Mouse (Mus musculus) embryonic facial prominence, embryonic 12.5 days (tissue): ENCODE measurements around the gene Rnf151. TPM values are rescaled to one million over a fixed set of nuclear protein-coding genes. Genes with fewer than 3 reads are reported as not detected.
"Not testable (repeated sequence)": the region's sequence is repeated elsewhere in the genome, so short reads cannot be mapped to it uniquely, and the experiment has no call there.

Source experiments
- ATAC-seq: fragments of 200-750 bp; cut with Nextera tagmentation; 2 replicates; pipeline ENCODE4 v1.8.0; 2017; ENCODE audit not compliant: insufficient number of reproducible peaks, insufficient read depth, low FRiP score, low TSS enrichment
- H3K27ac ChIP-seq: fragments of 300-500 bp; sonication (generic); 2 replicates; pipeline ENCODE4 v1.5.1; 2016; ENCODE audit warnings: mild to moderate bottlenecking
- H3K27me3 ChIP-seq: fragments of 300-500 bp; sonication (generic); 2 replicates; pipeline ENCODE4 v1.6.1; 2016; ENCODE audit warnings: mild to moderate bottlenecking, moderate library complexity
- H3K36me3 ChIP-seq: fragments of 300-500 bp; sonication (generic); 2 replicates; pipeline ENCODE4 v1.6.1; 2016; ENCODE audit warnings: mild to moderate bottlenecking
- H3K4me1 ChIP-seq: fragments of 300-500 bp; sonication (generic); 2 replicates; pipeline ENCODE4 v1.6.1; 2016
- H3K4me2 ChIP-seq: fragments of 300-500 bp; sonication (generic); replicated peaks from 2 replicates; pipeline ENCODE4 v1.6.1; 2016; ENCODE audit warnings: mild to moderate bottlenecking, moderate library complexity
- H3K4me3 ChIP-seq: fragments of 300-500 bp; sonication (generic); 2 replicates; pipeline ENCODE4 v1.5.1; 2016; ENCODE audit warnings: mild to moderate bottlenecking
- H3K9ac ChIP-seq: fragments of 300-500 bp; sonication (generic); 2 replicates; pipeline ENCODE4 v1.6.1; 2016; ENCODE audit warnings: mild to moderate bottlenecking, moderate library complexity
- H3K9me3 ChIP-seq: fragments of 300-500 bp; sonication (generic); 2 replicates; pipeline ENCODE4 v1.6.1; 2016; ENCODE audit warnings: mild to moderate bottlenecking, moderate library complexity
- WGBS: fragments of 180-500 bp; shearing (Covaris S2); methylation state at CpG from one replicate; pipeline ENCODE4 v1.1.7; 2016; 5-methylcytosine and 5-hydroxymethylcytosine counted together
- polyA plus RNA-seq: library from polyadenylated mRNA; unstranded; fragments of >200 nt; fragmentation: Nextera tagmentation; extraction: Ambion mirVana; gene quantifications from 2 replicates; pipeline ENCODE4 v1.2.1, GENCODE M21; 2016

Gene Rnf151
- polyA plus RNA-seq, 1 experiment from 2014 or later: 0.22 TPM

GRCm38 (mm10) chr17:24719494-24720222, 1.8 kb upstream of the Rnf151 start:
- Histone ChIP-seq H3K4me2 (peak overlapping the region; percentile 85), H3K4me3 (peak overlapping the region; percentile 84), H3K36me3 (peaks cover 45% of the 10 kb centered on the region), H3K27ac (peak overlapping the region; percentile 89), H3K4me1 (peaks cover 29% of the 10 kb centered on the region), H3K9ac (peak overlapping the region; percentile 88), H3K27me3 (no peaks in the 10 kb centered on the region), H3K9me3 (no peaks in the 10 kb centered on the region)
- under 1% methylated on average over 61 of the region's 61 CpGs for WGBS
- ATAC-seq: peak; percentile 98

GRCm38 (mm10) chr17:24718938-24719337, 1.1 kb upstream of the Rnf151 start:
- not testable (repeated sequence) for H3K27me3 ChIP-seq
- H3K36me3 ChIP-seq: peaks cover 45% of the 10 kb centered on the region
- 63% methylated on average over 5 of the region's 5 CpGs for WGBS

DNA sequence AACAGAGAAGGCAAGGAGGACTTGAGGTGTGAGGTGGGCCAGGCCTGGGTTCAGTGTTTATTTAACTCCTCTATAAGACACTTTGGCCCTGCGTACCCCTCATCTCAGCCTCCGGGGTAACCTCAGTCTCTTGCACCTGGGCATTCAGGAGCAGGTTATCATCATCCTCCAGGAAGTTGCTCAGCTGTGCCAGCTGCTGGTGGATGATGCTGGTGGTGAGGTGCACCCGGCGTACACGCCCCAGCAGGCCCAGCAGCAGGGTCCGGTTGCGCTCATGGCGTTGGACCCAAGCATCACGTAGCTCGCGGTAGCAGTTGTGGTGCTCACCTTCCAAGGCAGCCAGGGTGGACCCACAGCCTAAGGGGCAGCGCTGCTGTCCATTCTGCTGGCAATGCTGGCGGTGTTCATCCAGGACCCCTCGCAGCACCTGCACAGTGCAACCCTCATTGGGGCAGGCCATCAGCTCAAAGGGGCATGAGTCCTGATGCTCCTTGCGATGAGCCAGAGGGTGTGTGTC, 1.6 kb downstream of the Rnf151 start:
- Histone ChIP-seq H3K9me3 (no peaks in the 10 kb centered on the region), H3K27me3 (no peaks in the 10 kb centered on the region), H3K4me3 (no peak overlapping the region), H3K4me2 (no peak overlapping the region), H3K9ac (no peak overlapping the region), H3K4me1 (peaks cover 9% of the 10 kb centered on the region), H3K27ac (no peak overlapping the region), H3K36me3 (peaks cover 31% of the 10 kb centered on the region)
- ATAC-seq: no peak
- WGBS: 97% methylated on average over 15 of the region's 15 CpGs

More at GRCm38 (mm10) chr17:24718938-24719337, 1.1 kb upstream of the Rnf151 start:
- Histone ChIP-seq H3K4me3 (peak overlapping the region; percentile 84), H3K9ac (peak overlapping the region; percentile 87), H3K4me1 (peaks cover 29% of the 10 kb centered on the region), H3K27ac (peak overlapping the region; percentile 81; the same call in 1 of the 2 replicates), H3K4me2 (peak overlapping the region; percentile 66)
- not testable (repeated sequence) for ATAC-seq, H3K9me3 ChIP-seq

- H3K4me2 ChIP-seq: no peak overlapping the region
- peaks cover 7% of the 10 kb centered on the region; the same call in 1 of the 2 replicates for H3K4me1 ChIP-seq
- H3K27me3 ChIP-seq: no peaks in the 10 kb centered on the region
- no peak for ATAC-seq
- peaks cover 27% of the 10 kb centered on the region for H3K36me3 ChIP-seq
- H3K27ac ChIP-seq: no peak overlapping the region
- H3K4me3 ChIP-seq: no peak overlapping the region
- 83% methylated on average over 6 of the region's 6 CpGs for WGBS
- no peaks in the 10 kb centered on the region for H3K9me3 ChIP-seq
- H3K9ac ChIP-seq: no peak overlapping the region
These were observed 2.3 kb downstream of the Rnf151 start for GRCm38 (mm10) chr17:24715556-24715955.

GRCm38 (mm10) chr17:24708646-24709045, 9.2 kb downstream of the Rnf151 start:
- WGBS: 34% methylated on average over 2 of the region's 2 CpGs
- H3K9ac ChIP-seq: no peak overlapping the region
- peaks cover 11% of the 10 kb centered on the region for H3K4me1 ChIP-seq
- no peak overlapping the region for H3K4me3 ChIP-seq
- H3K27me3 ChIP-seq: no peaks in the 10 kb centered on the region
- H3K4me2 ChIP-seq: no peak overlapping the region
- no peak overlapping the region for H3K27ac ChIP-seq
- peaks cover 19% of the 10 kb centered on the region for H3K36me3 ChIP-seq
- no peaks in the 10 kb centered on the region for H3K9me3 ChIP-seq
- no peak for ATAC-seq

DNA sequence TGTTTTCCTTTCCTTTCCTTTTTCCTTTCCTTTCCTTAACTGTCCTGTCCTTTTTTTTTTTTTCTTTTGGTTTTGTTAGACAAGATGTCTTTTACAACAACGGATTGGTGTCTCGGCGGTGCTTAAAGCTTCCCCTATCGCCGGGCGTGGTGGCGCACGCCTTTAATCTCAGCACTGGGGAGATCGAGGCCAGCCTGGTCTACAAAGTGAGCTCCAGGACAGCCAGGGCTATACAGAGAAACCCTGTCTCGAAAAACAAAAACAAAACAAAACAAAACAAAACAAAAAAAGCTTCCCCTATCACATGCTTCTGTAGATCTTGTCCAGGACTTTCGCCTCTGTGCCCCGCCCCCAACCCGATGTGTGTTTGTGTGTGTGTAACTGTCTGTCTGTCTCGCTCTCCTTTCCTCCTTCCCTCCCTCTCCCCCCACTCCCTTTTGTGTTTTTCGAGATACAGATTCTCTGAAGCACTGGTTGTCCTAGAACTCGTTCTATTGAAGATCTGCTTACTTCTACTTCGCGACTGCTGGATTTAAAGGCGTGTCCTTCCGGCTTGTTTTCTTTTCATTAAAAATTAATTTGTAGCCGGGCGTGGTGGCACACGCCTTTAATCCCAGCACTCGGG, 9.9 kb downstream of the Rnf151 start:
- Histone ChIP-seq H3K9ac (peak overlapping the region; percentile 71), H3K27ac (peak overlapping the region; percentile 71), H3K4me3 (peak overlapping the region; percentile 82), H3K27me3 (no peaks in the 10 kb centered on the region), H3K4me1 (peaks cover 11% of the 10 kb centered on the region), H3K4me2 (peak overlapping the region; percentile 71), H3K36me3 (peaks cover 22% of the 10 kb centered on the region), H3K9me3 (no peaks in the 10 kb centered on the region)
- ATAC-seq: no peak
- 6% methylated on average over 24 of the region's 24 CpGs for WGBS

- Histone ChIP-seq H3K4me3 (peak within 1 kb of the TSS; percentile 82), H3K9ac (peak within 1 kb of the TSS; percentile 71), H3K4me2 (peak within 1 kb of the TSS; percentile 71), H3K9me3 (no peaks in the 10 kb centered on the region), H3K27me3 (no peaks in the 10 kb centered on the region), H3K36me3 (peaks cover 28% of the 10 kb centered on the region), H3K4me1 (peaks cover 11% of the 10 kb centered on the region), H3K27ac (peak within 1 kb of the TSS; percentile 71)
- peak; percentile 72; the same call in 1 of the 2 replicates for ATAC-seq
- 3% methylated on average over 32 of the region's 32 CpGs for WGBS
These were observed 10.7 kb downstream of the Rnf151 start, which contains the start of gene Tbl3 for GRCm38 (mm10) chr17:24706982-24707800. Tbl3 (minus strand) TSS chr17:24707660.

- WGBS: 95% methylated on average over 3 of the region's 3 CpGs
- Histone ChIP-seq H3K36me3 (peaks cover 42% of the 10 kb centered on the region), H3K4me2 (peak overlapping the region; percentile 71; the same call in 1 of the 2 replicates), H3K9ac (no peak overlapping the region), H3K9me3 (no peaks in the 10 kb centered on the region), H3K4me1 (peaks cover 11% of the 10 kb centered on the region), H3K27me3 (no peaks in the 10 kb centered on the region), H3K4me3 (0 out of 2 replicates have a peak overlapping the region, but pooled peaks have one; percentile 82), H3K27ac (no peak overlapping the region)
- ATAC-seq: no peak
These were observed 12.0 kb downstream of the Rnf151 start for GRCm38 (mm10) chr17:24705821-24706220.

DNA sequence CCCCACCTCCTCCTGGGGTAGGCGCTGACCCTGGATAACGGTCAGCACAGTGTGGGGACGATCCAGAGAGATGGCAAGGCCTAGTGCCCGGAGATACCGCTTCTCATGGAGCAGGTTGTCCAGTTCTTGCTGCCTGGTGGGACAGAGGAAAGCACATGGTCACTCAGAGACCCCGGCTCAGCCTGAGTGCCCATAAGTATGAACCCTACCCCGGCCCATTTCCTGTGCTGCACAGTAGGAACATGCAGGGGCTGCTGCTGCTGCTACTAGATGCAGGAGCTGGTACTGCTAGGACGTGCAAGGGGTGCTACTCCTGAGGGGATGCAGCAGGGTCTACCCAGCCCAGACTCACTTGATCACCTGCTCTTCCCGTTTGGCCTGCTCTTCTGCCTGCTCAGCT, 16.6 kb downstream of the Rnf151 start:
- Histone ChIP-seq H3K4me2 (no peak overlapping the region), H3K9me3 (no peaks in the 10 kb centered on the region), H3K4me3 (no peak overlapping the region), H3K36me3 (peaks cover 57% of the 10 kb centered on the region), H3K9ac (no peak overlapping the region), H3K27ac (no peak overlapping the region), H3K4me1 (peaks cover 18% of the 10 kb centered on the region), H3K27me3 (no peaks in the 10 kb centered on the region)
- WGBS: 95% methylated on average over 9 of the region's 9 CpGs
- ATAC-seq: no peak

DNA sequence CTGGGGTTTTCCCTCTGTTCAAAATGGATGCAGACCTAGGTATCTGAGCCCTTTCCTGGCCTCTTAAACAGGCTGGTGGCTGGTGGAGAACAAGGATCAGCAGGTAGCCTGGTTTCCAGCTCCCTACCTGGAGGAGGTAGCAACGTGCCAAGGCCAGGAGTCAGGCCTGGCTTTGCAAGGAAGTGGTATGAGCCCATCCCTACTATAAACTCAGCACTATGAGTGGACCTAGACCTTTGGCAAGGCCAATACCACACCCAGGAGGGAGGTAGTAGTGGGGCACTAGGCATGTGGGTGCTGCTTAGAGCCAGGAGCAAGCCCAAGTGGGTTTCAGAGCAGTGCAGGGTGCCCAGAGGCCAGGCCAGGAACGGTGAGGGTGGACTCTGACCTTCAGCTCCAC, 18.4 kb downstream of the Rnf151 start:
- Histone ChIP-seq H3K9ac (no peak overlapping the region), H3K27me3 (no peaks in the 10 kb centered on the region), H3K4me1 (peaks cover 21% of the 10 kb centered on the region), H3K27ac (no peak overlapping the region), H3K36me3 (peaks cover 46% of the 10 kb centered on the region), H3K4me2 (no peak overlapping the region), H3K4me3 (0 out of 2 replicates have a peak overlapping the region, but pooled peaks have one; percentile 2), H3K9me3 (no peaks in the 10 kb centered on the region)
- WGBS: 80% methylated on average over 2 of the region's 2 CpGs
- ATAC-seq: no peak

GRCm38 (mm10) chr17:24698715-24699114, 19.1 kb downstream of the Rnf151 start:
- Histone ChIP-seq H3K9me3 (no peaks in the 10 kb centered on the region), H3K4me3 (no peak overlapping the region), H3K36me3 (peaks cover 39% of the 10 kb centered on the region), H3K4me2 (0 out of 2 replicates have a peak overlapping the region, but pooled peaks have one; percentile 4), H3K27me3 (no peaks in the 10 kb centered on the region), H3K9ac (no peak overlapping the region), H3K4me1 (peaks cover 21% of the 10 kb centered on the region), H3K27ac (no peak overlapping the region)
- ATAC-seq: no peak
- 64% methylated on average over 9 of the region's 9 CpGs for WGBS
